Mouse (Mus musculus): Measurements from ENCODE around the gene Fscn3.

- no peak for TF ChIP-seq GATA1 (IDR thresholded peaks at IDR 0.05; ENCODE audit: borderline replicate concordance, low read length)
- no peak for TF ChIP-seq FLI1 (IDR thresholded peaks at IDR 0.05; ENCODE audit: low read length)
Measured at GRCm38 (mm10) chr6:28396051-28396852, 31.3 kb upstream of the Fscn3 start.

Data from megakaryocyte, embryonic 14.5 days (primary cell).